Mouse (Mus musculus) liver, postnatal 0 days (tissue): Measurements from ENCODE around the gene Prkag2.

Experiments used
- CTCF ChIP-seq: sonication (generic); IDR thresholded peaks from 2 replicates; pipeline ENCODE4 v1.5.1; 2016; ENCODE audit warnings: antibody characterized with exemption, low read depth
- EP300 ChIP-seq: IDR thresholded peaks from 2 replicates; pipeline ENCODE4 v1.6.1; 2016; ENCODE audit warnings: antibody characterized with exemption, low read depth, mild to moderate bottlenecking

DNA sequence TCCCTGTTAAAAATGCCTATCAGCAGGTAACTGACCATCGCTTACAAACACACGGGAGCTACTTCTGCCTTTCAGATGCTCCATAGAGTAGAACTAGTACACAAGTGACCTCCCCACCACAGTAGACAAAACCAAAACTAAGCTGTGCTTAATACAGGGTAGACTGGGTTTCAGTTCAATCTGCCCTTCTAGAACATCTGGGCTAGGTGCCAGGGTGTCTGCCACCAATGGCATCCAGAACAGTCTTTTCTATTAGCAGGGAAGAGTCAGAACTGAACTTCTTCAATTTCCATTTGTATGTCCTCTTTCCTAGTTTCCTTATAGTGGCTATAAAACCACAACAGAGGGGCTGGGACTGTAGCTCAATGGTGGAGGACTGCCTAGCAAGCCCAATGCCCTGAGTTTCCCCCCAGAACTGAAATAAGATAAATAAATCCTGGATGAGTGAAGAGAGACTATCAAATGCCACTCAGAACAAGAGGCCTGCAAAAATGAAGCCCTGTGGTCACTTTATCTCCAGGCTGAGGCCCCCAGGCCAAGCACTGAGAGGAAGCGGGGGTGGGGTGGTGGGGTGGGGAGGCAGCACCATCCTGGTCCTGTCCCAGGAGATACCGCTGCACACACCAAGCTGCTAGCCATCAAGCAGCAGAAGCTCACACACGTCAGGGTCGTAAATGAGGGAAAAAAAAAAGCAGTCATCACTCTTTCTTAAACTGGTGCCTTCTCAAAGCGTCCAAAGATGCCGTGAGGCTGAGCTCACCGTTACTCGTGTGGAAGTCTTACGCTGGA is 222.4 kb downstream of the Prkag2 start:
- TF ChIP-seq CTCF (no peak), EP300 (no peak)
